Mouse (Mus musculus) testis, adult 2 months (tissue): Measurements from ENCODE around the gene Ttc23. TPM values are rescaled to one million over a fixed set of nuclear protein-coding genes. Genes with fewer than 3 reads are reported as not detected.

Source experiments
- H3K27ac ChIP-seq: fragments of 200-500 bp; 2 replicates; pipeline ENCODE4 v1.5.1; 2012; ENCODE audit warnings: low read depth, low read length; ENCODE audit not compliant: control insufficient read depth, insufficient read depth
- H3K27me3 ChIP-seq: fragments of 200-500 bp; 2 replicates; pipeline ENCODE4 v1.6.1; 2012; ENCODE audit warnings: mild to moderate bottlenecking, low read length, moderate library complexity; ENCODE audit not compliant: control insufficient read depth, insufficient read depth
- H3K36me3 ChIP-seq: fragments of 200-500 bp; 2 replicates; pipeline ENCODE4 v1.6.1; 2012; ENCODE audit warnings: mild to moderate bottlenecking, low read length; ENCODE audit not compliant: control insufficient read depth, insufficient read depth
- H3K4me1 ChIP-seq: fragments of 200-500 bp; 2 replicates; pipeline ENCODE4 v1.6.1; 2012; ENCODE audit warnings: low read length; ENCODE audit not compliant: control insufficient read depth, insufficient read depth
- H3K4me3 ChIP-seq: fragments of 200-500 bp; 2 replicates; pipeline ENCODE4 v1.5.1; 2012; ENCODE audit warnings: low read depth, mild to moderate bottlenecking, low read length, moderate library complexity, mixed read lengths; ENCODE audit not compliant: control insufficient read depth
- CTCF ChIP-seq: fragments of 200-500 bp; IDR thresholded peaks from 2 replicates; pipeline ENCODE4 v1.5.1; 2012; ENCODE audit warnings: low read depth, mild to moderate bottlenecking, inconsistent platforms, low read length, moderate library complexity; ENCODE audit not compliant: control insufficient read depth, insufficient read depth, insufficient replicate concordance
- POLR2A ChIP-seq: fragments of 200-500 bp; IDR thresholded peaks from 2 replicates; pipeline ENCODE4 v1.6.1; 2012; ENCODE audit warnings: low read depth, mild to moderate bottlenecking, inconsistent platforms, low read length, moderate library complexity; ENCODE audit not compliant: control insufficient read depth
- polyA plus RNA-seq: library from polyadenylated mRNA; depleted of rRNA; stranded (reverse); fragments of >200 nt; gene quantifications from 2 replicates; pipeline ENCODE4 v1.2.3, GENCODE M21; 2012

Ttc23 gene
- polyA plus RNA-seq, 1 experiment: 43.7 TPM

GRCm38 (mm10) chr7:67688281-67688680 is 41.1 kb downstream of the Ttc23 start:
- TF ChIP-seq POLR2A (no peak), CTCF (no peak)

DNA sequence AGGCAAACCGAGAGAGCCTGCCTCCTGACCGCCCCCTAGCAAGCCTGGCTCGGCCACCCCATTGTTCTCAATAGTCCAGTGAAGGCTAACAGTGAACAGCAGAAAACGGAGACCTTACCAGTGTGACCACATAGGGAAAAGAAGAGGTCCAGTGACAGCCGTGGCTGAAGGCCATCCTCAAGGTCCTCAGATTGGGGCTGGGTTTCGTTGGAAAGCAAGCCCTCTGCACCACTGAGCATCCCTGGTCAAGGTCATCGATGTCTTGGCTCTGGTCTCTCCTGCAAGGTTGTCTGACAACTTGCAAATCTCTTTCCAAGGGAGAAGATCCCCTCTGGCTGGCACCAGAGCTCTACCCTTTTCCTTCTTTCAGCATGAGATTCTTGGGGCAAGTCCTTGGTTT is 42.6 kb downstream of the Ttc23 start:
- Histone ChIP-seq H3K27ac (no peak overlapping the region), H3K27me3 (no peaks in the 10 kb centered on the region), H3K36me3 (no peaks in the 10 kb centered on the region), H3K4me3 (no peak overlapping the region), H3K4me1 (no peaks in the 10 kb centered on the region)
- TF ChIP-seq POLR2A: no peak
- TF ChIP-seq CTCF: no peak

More at GRCm38 (mm10) chr7:67688281-67688680, 41.1 kb downstream of the Ttc23 start:
- H3K27ac ChIP-seq: no peak overlapping the region
- no peak overlapping the region for H3K4me3 ChIP-seq
- no peaks in the 10 kb centered on the region for H3K27me3 ChIP-seq
- no peaks in the 10 kb centered on the region for H3K4me1 ChIP-seq
- no peaks in the 10 kb centered on the region for H3K36me3 ChIP-seq

- TF ChIP-seq CTCF (no peak), POLR2A (no peak)
- Histone ChIP-seq H3K27me3 (no peaks in the 10 kb centered on the region), H3K36me3 (no peaks in the 10 kb centered on the region), H3K4me3 (no peak overlapping the region), H3K27ac (no peak overlapping the region), H3K4me1 (no peaks in the 10 kb centered on the region)
These were observed 43.8 kb downstream of the Ttc23 start for GRCm38 (mm10) chr7:67691036-67691435.

DNA sequence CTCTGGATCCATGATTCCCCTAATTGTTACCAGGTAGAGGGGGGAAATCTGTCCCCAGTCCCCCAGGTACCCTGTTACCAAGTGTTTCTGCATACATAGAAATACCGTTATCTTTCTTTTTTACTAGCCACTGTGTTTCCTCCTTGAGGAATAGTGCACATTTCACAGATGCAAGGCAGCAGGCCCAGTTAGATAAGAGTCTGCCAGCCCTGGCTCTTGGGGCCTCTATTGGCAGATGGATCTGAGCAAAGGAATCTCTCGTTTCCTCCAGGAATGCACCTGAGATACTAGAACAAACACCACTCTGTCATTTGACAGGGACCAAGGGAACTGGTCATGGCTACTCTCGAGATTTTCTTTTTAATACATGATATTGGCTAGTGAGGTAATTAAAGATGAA is 44.9 kb downstream of the Ttc23 start:
- Histone ChIP-seq H3K27ac (no peak overlapping the region), H3K4me1 (no peaks in the 10 kb centered on the region), H3K36me3 (no peaks in the 10 kb centered on the region), H3K27me3 (no peaks in the 10 kb centered on the region), H3K4me3 (no peak overlapping the region)
- TF ChIP-seq POLR2A (no peak), CTCF (no peak)

- no peak overlapping the region for H3K4me3 ChIP-seq
- no peaks in the 10 kb centered on the region for H3K4me1 ChIP-seq
- H3K36me3 ChIP-seq: no peaks in the 10 kb centered on the region
- no peaks in the 10 kb centered on the region for H3K27me3 ChIP-seq
- TF ChIP-seq POLR2A (no peak), CTCF (no peak)
- no peak overlapping the region for H3K27ac ChIP-seq
These were observed 45.8 kb downstream of the Ttc23 start for GRCm38 (mm10) chr7:67692791-67693538.

DNA sequence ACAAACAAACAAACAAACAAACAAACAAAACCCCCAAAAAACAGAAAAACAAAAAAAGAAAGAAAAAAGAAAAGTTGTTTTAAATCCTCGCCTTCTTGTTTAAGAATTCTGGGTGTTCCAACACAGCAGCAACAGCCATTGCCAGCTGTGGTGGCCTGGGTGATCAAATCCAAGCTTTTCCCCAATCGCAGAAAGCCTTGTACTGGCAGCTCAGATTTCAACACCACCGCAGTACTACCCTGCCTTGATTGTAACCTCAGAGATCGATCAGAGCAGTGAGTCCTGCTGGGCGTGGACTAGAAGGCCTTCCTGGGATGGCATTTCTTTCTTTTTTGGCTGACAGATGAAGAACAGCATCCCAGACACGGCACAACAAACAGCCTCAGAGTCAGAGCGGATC is 48.7 kb downstream of the Ttc23 start:
- no peak for TF ChIP-seq POLR2A
- TF ChIP-seq CTCF: no peak
- H3K4me1 ChIP-seq: no peaks in the 10 kb centered on the region
- H3K27ac ChIP-seq: no peak overlapping the region
- H3K4me3 ChIP-seq: no peak overlapping the region
- no peaks in the 10 kb centered on the region for H3K36me3 ChIP-seq
- H3K27me3 ChIP-seq: no peaks in the 10 kb centered on the region

DNA sequence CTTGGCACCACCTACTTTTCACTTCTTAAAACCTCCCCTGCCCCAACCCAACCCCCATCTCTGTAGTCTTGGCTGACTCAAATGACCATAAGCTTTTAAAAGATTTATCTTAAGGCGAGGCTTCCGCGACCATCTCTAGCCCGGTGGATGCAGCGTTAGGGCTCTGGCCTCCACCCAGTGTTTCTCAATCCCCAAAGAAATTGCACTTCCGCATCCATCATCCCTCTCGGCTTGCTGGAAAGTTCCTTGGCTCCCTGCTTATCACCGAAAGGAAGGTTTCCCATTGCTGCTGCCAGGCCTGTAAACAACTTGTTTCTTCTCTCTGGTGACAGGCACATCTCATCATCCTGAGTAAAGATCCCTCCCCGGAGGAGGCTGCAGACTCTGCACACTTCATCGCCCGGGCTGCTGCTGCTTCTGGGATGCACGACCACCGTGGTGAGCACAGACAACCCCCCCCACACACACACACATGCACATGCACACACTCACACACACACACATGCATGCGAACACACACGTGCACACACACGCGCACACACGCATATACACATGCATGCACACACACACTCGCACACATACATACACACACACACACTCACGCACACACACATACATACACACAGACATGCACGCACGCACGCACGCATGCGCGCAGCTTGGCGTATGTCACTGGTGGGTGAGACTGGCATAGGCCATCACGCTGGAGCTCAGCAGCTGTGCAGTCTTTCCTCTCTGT is 50.9 kb downstream of the Ttc23 start:
- TF ChIP-seq CTCF (no peak), POLR2A (no peak)
- H3K27ac ChIP-seq: no peak overlapping the region
- H3K4me1 ChIP-seq: no peaks in the 10 kb centered on the region
- no peak overlapping the region for H3K4me3 ChIP-seq
- H3K36me3 ChIP-seq: no peaks in the 10 kb centered on the region
- no peaks in the 10 kb centered on the region for H3K27me3 ChIP-seq
